Mouse (Mus musculus) E14TG2a.4 (cell line): Measurements from ENCODE around the gene Prkn.

Experiments
- CTCF ChIP-seq: conservative IDR thresholded peaks from 2 replicates; pipeline ENCODE4 v1.5.1; 2014; ENCODE audit warnings: low read length
- NANOG ChIP-seq: IDR thresholded peaks from 2 replicates; pipeline ENCODE4 v1.6.1; 2014; ENCODE audit warnings: borderline replicate concordance, low read length, mixed read lengths

DNA sequence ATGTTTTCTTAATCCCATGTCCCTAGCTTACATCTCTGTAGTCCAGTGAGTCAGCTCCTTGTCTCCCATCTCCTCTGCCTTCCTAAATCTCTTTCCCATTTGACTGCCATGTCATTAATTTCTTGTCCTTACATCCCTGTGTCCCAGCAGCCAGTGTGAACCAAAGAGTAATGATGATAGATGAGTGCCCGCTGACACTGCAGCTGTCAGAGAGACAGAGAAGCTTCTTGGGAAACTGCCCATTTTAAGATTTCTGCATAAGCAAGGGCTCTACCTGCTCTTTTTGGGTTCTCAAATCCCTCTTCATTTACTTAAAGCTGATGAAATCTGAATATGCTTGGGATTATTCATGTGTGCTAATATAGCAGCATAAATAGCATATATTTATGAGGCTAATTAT is 321.3 kb downstream of the Prkn start:
- no peak for TF ChIP-seq CTCF
- TF ChIP-seq NANOG = no peak
